Mouse (Mus musculus) megakaryocyte, embryonic 14.5 days (primary cell): ENCODE measurements around the gene Mterf1a.

ENCODE experiments used
- FLI1 ChIP-seq: IDR thresholded peaks from 2 replicates; pipeline ENCODE4 v1.6.1; 2012; ENCODE audit warnings: low read length, inconsistent platforms, mixed read lengths
- GATA1 ChIP-seq: IDR thresholded peaks from 3 replicates; pipeline ENCODE4 v1.6.1; 2012; ENCODE audit warnings: mixed read lengths, low read length, inconsistent platforms, borderline replicate concordance

DNA sequence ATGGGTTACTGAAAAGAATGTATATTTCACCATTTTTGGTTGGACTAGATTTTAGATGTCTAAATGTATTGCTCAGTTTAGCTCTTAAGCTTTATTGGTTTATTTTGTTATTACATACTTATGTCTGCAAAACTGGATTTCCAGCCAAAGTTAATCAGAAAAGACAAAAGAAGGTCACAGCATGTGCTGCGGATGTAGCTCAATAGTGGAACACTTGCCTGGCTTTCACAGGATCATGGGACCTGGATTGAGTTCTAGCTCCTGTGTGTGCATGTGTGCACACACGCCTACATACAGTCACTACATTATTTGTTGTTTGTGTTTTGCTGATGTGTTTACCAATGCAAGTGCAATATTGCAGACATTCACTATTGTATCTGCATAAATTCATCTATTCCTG, 28.6 kb upstream of the Mterf1a start:
- TF ChIP-seq GATA1 (no peak), FLI1 (no peak)
